Mouse (Mus musculus) forebrain, embryonic 10.5 days (tissue): Measurements from ENCODE around the gene Surf4. TPM values are rescaled to one million over a fixed set of nuclear protein-coding genes. Genes with fewer than 3 reads are reported as not detected.
A peak's percentile ranks its signal among the peaks of the same experiment; 100 is the strongest.

ENCODE experiments used
- DNase-seq: peaks from one replicate; pipeline ENCODE4 v3.0.0-alpha.2; 2017; ENCODE audit warnings: low spot score; ENCODE audit errors: extremely low spot score
- H3K27ac ChIP-seq: fragments of 300-500 bp; sonication (generic); 2 replicates; pipeline ENCODE4 v1.5.1; 2016; ENCODE audit warnings: mild to moderate bottlenecking
- H3K27me3 ChIP-seq: fragments of 300-500 bp; sonication (generic); 2 replicates; pipeline ENCODE4 v1.6.1; 2016; ENCODE audit warnings: mild to moderate bottlenecking; ENCODE audit not compliant: poor library complexity, severe bottlenecking
- H3K36me3 ChIP-seq: fragments of 300-500 bp; sonication (generic); replicated peaks from 2 replicates; pipeline ENCODE4 v1.6.1; 2016; ENCODE audit warnings: mild to moderate bottlenecking, moderate library complexity
- H3K4me1 ChIP-seq: fragments of 300-500 bp; sonication (generic); 2 replicates; pipeline ENCODE4 v1.6.1; 2016
- H3K4me3 ChIP-seq: fragments of 300-500 bp; sonication (generic); 2 replicates; pipeline ENCODE4 v1.5.1; 2016; ENCODE audit warnings: mild to moderate bottlenecking, moderate library complexity
- H3K9me3 ChIP-seq: fragments of 300-500 bp; sonication (generic); 2 replicates; pipeline ENCODE4 v1.6.1; 2016; ENCODE audit warnings: mild to moderate bottlenecking, moderate library complexity
- WGBS: fragments of 180-500 bp; shearing (Covaris S2); methylation state at CpG from one replicate; pipeline ENCODE4 v1.1.7; 2016; 5-methylcytosine and 5-hydroxymethylcytosine counted together
- polyA plus RNA-seq: library from polyadenylated mRNA; unstranded; fragments of >200 nt; fragmentation: Nextera tagmentation; extraction: Ambion mirVana; gene quantifications from 2 replicates; pipeline ENCODE4 v1.2.1, GENCODE M21; 2016

The Surf4 gene
- polyA plus RNA-seq, 1 experiment from 2014 or later = 155 TPM

- no peak overlapping the region for H3K27ac ChIP-seq
- no peaks in the 10 kb centered on the region for H3K27me3 ChIP-seq
- no peaks in the 10 kb centered on the region for H3K9me3 ChIP-seq
- 96% methylated on average over 4 of the region's 4 CpGs for WGBS
- H3K4me3 ChIP-seq = no peak overlapping the region
- DNase-seq = no peak
- H3K36me3 ChIP-seq = peaks cover 87% of the 10 kb centered on the region
- H3K4me1 ChIP-seq = no peaks in the 10 kb centered on the region
Observed at GRCm38 (mm10) chr2:26952193-26952592, 18.5 kb upstream of the Surf4 start.

DNA sequence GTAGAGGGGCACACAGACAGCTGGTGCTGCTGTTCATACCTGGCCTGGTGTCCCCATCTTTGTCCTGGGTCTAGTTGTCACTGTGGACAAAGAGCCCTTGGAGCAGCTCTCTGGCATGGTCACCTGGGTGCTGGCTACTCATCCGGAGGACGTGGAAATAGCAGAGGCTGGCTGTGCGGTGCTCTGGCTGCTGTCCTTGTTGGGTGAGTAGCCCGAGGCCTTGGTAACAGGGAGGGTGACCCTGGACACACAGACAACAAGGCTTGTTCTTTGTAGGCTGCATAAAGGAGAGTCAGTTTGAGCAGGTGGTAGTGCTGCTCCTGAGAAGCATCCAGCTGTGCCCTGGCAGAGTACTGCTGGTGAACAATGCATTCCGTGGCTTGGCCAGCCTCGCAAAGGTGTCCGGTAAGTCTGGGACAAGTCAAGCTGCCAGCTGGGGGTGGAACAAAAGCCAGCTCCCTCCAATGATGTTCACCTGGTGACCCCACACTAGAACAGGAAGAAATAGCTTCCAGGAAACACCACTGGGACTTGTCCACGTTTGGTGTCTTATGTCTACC lies 17.7 kb upstream of the Surf4 start:
- Histone ChIP-seq H3K4me3 (no peak overlapping the region), H3K9me3 (no peaks in the 10 kb centered on the region), H3K27me3 (no peaks in the 10 kb centered on the region), H3K36me3 (peaks cover 83% of the 10 kb centered on the region), H3K4me1 (no peaks in the 10 kb centered on the region), H3K27ac (no peak overlapping the region)
- no peak for DNase-seq
- WGBS = 91% methylated on average over 8 of the region's 8 CpGs

GRCm38 (mm10) chr2:26950411-26950810 lies 16.7 kb upstream of the Surf4 start:
- DNase-seq = no peak
- 95% methylated on average over 2 of the region's 2 CpGs for WGBS
- Histone ChIP-seq H3K9me3 (no peaks in the 10 kb centered on the region), H3K27ac (no peak overlapping the region), H3K27me3 (no peaks in the 10 kb centered on the region), H3K36me3 (peaks cover 73% of the 10 kb centered on the region), H3K4me3 (no peak overlapping the region), H3K4me1 (no peaks in the 10 kb centered on the region)

- Histone ChIP-seq H3K4me1 (no peaks in the 10 kb centered on the region), H3K9me3 (no peaks in the 10 kb centered on the region), H3K27me3 (no peaks in the 10 kb centered on the region), H3K27ac (no peak overlapping the region), H3K4me3 (no peak overlapping the region), H3K36me3 (0 out of 2 replicates have a peak, but pooled peaks cover 4% of the 10 kb centered on the region)
- WGBS = 81% methylated on average over 3 of the region's 3 CpGs
- DNase-seq = no peak
Observed at GRCm38 (mm10) chr2:26943253-26943652, 9.5 kb upstream of the Surf4 start.

DNA sequence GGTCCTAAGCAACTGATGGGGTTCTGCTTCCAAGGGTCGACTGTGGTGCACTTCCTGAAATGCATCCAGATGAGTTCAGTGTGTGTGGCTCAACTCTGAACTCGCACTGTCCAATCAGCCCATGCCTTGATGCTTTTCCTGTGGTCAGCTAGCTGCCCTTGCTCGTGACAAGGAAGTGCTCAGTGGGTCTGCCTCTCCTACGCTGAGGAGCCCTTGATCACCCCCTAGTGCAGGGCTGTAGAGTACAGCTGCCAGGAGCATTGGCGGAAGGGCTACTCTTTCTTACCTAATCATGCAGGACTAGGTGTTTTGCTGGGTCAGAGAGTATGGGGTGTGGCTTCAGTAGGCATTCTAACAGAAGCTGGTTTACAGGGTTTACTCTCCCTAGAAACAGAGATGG lies 7.8 kb upstream of the Surf4 start:
- Histone ChIP-seq H3K4me1 (no peaks in the 10 kb centered on the region), H3K36me3 (no peaks in the 10 kb centered on the region), H3K27me3 (no peaks in the 10 kb centered on the region), H3K4me3 (no peak overlapping the region), H3K9me3 (no peaks in the 10 kb centered on the region), H3K27ac (no peak overlapping the region)
- WGBS = 46% methylated on average over 5 of the region's 5 CpGs
- DNase-seq = no peak

GRCm38 (mm10) chr2:26936425-26936824 lies 2.7 kb upstream of the Surf4 start:
- Histone ChIP-seq H3K4me3 (no peak overlapping the region), H3K27ac (no peak overlapping the region), H3K36me3 (peaks cover 5% of the 10 kb centered on the region), H3K9me3 (no peaks in the 10 kb centered on the region), H3K4me1 (peaks cover 25% of the 10 kb centered on the region), H3K27me3 (no peaks in the 10 kb centered on the region)
- DNase-seq = no peak
- 77% methylated on average over 1 of the region's 1 CpGs for WGBS

DNA sequence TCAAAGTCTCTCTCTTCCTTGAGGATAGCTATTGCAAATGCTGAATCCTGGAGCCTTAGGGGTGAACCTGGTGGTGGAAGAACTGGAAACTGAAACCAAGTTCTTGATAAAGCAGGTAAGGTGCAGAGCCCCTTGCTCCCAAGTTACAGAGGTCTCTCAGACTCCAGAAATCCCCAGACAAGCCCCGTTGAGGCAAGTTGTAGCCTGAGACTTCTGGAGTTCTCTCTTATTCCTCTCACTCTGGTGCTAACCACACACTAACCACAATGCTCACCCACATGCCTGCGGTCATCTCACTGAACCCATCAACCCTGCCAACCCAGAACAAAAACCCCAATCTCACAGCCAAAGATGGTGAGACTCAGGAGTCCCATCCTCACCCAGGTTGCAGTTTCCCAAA lies 1.6 kb upstream of the Surf4 start:
- Histone ChIP-seq H3K27me3 (no peaks in the 10 kb centered on the region), H3K36me3 (peaks cover 16% of the 10 kb centered on the region), H3K4me3 (no peak overlapping the region), H3K9me3 (no peaks in the 10 kb centered on the region), H3K27ac (no peak overlapping the region), H3K4me1 (peaks cover 36% of the 10 kb centered on the region)
- no peak for DNase-seq
- WGBS = 98% methylated on average over 2 of the region's 2 CpGs

GRCm38 (mm10) chr2:26932473-26933303 lies 1.0 kb downstream of the Surf4 start:
- Histone ChIP-seq H3K27ac (peak overlapping the region; percentile 96), H3K27me3 (no peaks in the 10 kb centered on the region), H3K4me3 (peak overlapping the region; percentile 80), H3K36me3 (peaks cover 42% of the 10 kb centered on the region), H3K9me3 (no peaks in the 10 kb centered on the region), H3K4me1 (peaks cover 37% of the 10 kb centered on the region)
- DNase-seq = no peak
- WGBS = 3% methylated on average over 49 of the region's 49 CpGs

DNA sequence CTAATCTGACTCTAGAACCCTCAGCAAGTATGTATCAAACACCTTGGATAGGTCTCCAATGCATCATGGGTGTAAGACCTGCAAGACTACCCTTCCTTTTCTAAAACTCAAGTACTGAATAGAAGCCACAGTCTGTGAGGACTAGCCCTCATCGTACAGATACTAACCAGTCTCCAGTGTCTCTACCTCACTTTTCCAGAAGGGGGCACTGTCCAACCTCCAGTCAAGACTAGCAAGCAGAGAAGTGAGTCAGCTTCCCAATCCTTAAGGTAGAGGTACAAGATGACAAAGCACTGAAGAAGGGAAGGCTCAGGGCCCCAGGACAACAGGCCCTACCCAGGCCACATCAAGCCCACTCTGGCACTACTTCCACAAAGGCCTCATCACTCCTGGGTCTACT lies 3.3 kb downstream of the Surf4 start:
- 60% methylated on average over 1 of the region's 1 CpGs for WGBS
- DNase-seq = peak; percentile 58

GRCm38 (mm10) chr2:26927745-26928476 lies 5.8 kb downstream of the Surf4 start:
- H3K36me3 ChIP-seq = peaks cover 90% of the 10 kb centered on the region

More for the DNA sequence above, 3.3 kb downstream of the Surf4 start:
- Histone ChIP-seq H3K4me3 (peak overlapping the region; percentile 6), H3K27ac (no peak overlapping the region), H3K27me3 (no peaks in the 10 kb centered on the region), H3K36me3 (peaks cover 65% of the 10 kb centered on the region), H3K4me1 (peaks cover 37% of the 10 kb centered on the region), H3K9me3 (no peaks in the 10 kb centered on the region)

GRCm38 (mm10) chr2:26921784-26922183 lies 11.9 kb downstream of the Surf4 start:
- H3K9me3 ChIP-seq = no peaks in the 10 kb centered on the region
- H3K27ac ChIP-seq = no peak overlapping the region
- no peak for DNase-seq
- peaks cover 15% of the 10 kb centered on the region for H3K4me1 ChIP-seq
- 90% methylated on average over 9 of the region's 9 CpGs for WGBS
- peaks cover 98% of the 10 kb centered on the region for H3K36me3 ChIP-seq
- no peaks in the 10 kb centered on the region for H3K27me3 ChIP-seq
- no peak overlapping the region for H3K4me3 ChIP-seq

More at GRCm38 (mm10) chr2:26927745-26928476, 5.8 kb downstream of the Surf4 start:
- DNase-seq = no peak
- WGBS = 86% methylated on average over 6 of the region's 6 CpGs
- no peaks in the 10 kb centered on the region for H3K27me3 ChIP-seq
- no peak overlapping the region for H3K4me3 ChIP-seq
- no peak overlapping the region for H3K27ac ChIP-seq
- no peaks in the 10 kb centered on the region for H3K9me3 ChIP-seq
- peaks cover 27% of the 10 kb centered on the region for H3K4me1 ChIP-seq

DNA sequence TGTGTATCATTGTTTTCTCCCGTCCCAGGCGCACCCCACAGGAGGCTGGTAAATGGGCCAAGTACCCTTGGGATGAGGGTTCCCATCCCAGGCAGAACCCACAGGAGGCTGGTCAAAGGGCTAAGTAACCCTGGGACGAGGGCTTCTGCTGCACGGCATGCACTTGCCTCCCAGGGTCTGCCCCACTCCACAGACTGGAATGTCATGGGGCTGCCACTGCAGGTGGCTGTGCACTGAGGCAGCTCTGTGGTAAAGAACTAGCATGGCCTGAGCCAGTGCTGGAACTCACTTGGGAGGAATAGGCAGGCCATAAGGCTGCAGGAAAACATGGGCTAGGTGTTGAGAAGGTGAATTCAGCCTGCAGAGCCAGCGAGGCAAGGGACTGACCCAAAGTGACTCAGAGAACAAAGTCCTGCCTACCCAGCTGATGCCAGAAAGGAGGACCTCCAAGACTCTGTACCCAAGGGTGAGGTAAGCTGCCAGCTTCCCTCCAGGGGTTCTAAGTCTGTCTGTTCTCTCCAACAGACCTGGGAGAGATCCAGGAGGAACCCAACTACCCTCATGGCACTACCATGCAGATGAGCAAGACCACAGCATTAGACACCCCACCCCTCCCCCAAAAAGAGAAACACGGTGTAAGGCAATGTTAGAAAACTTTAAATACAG lies 13.4 kb downstream of the Surf4 start:
- no peaks in the 10 kb centered on the region for H3K27me3 ChIP-seq
- 88% methylated on average over 6 of the region's 6 CpGs for WGBS
- no peak overlapping the region for H3K4me3 ChIP-seq
- H3K27ac ChIP-seq = no peak overlapping the region
- peaks cover 29% of the 10 kb centered on the region for H3K4me1 ChIP-seq
- peaks cover 83% of the 10 kb centered on the region for H3K36me3 ChIP-seq
- no peaks in the 10 kb centered on the region for H3K9me3 ChIP-seq
- DNase-seq = no peak
